In the genomic region with DNA sequence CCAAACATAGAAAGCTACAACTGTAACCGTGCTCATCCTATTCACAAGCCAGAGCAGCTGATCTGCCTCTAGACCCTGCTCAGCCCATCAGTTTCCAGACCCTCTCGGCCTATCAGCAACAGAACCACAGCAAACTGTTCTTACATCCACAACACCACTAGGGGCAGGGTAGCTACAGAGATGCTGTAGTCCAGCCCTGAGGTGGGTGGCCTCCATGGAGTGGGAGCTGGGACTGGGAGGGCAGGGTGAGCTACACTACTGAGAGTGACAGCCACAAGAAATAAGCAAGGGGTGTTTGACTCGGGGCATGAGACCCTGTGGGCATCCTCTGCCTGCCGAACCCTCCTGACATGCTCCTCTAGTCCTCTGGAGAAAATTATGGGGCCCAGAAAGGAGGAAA, we compare ENCODE assay signal across 8 mouse cellular contexts. TPM values are rescaled to one million over a fixed set of nuclear protein-coding genes. Genes with fewer than 3 reads are reported as not detected.
DNase-seq lines count a peak whose midpoint lies in the region; ATAC-seq and TF ChIP-seq lines count a peak whose summit lies in the region.

No protein-coding gene starts in this region.

- WGBS in cerebellum, adult 2 months, result 55% methylated on average over 4 of the region's 4 CpGs
- WGBS in embryonic facial prominence, embryonic 12.5 days, result 66% methylated on average over 4 of the region's 4 CpGs
- WGBS in lung, postnatal 0 days, result 56% methylated on average over 4 of the region's 4 CpGs

- no peaks in the 10 kb centered on the region for H3K27me3 ChIP-seq in cerebellum, adult 2 months (ENCODE audit: control insufficient read depth, insufficient read depth, low read length)
- H3K27me3 ChIP-seq in embryonic facial prominence, embryonic 12.5 days, result no peaks in the 10 kb centered on the region
- no peaks in the 10 kb centered on the region for H3K27me3 ChIP-seq in lung, postnatal 0 days (replicated peaks; ENCODE audit: insufficient read depth, low read length)

- H3K9me3 ChIP-seq in embryonic facial prominence, embryonic 12.5 days, result no peaks in the 10 kb centered on the region
- no peaks in the 10 kb centered on the region for H3K9me3 ChIP-seq in lung, postnatal 0 days (ENCODE audit: low read length)

- H3K9ac ChIP-seq in embryonic facial prominence, embryonic 12.5 days, result no peak overlapping the region
- H3K9ac ChIP-seq in lung, postnatal 0 days (replicated peaks; ENCODE audit: low read depth), result no peak overlapping the region

- H3K4me1 ChIP-seq in cerebellum, adult 2 months (ENCODE audit: control insufficient read depth, insufficient read depth, low read length), result peaks cover 74% of the 10 kb centered on the region
- peaks cover 36% of the 10 kb centered on the region for H3K4me1 ChIP-seq in embryonic facial prominence, embryonic 12.5 days
- H3K4me1 ChIP-seq in lung, postnatal 0 days (ENCODE audit: insufficient read depth, low read depth, low read length), result peaks cover 5% of the 10 kb centered on the region; the same call in 1 of the 2 replicates

- H3K4me2 ChIP-seq in embryonic facial prominence, embryonic 12.5 days (replicated peaks), result no peak overlapping the region
- H3K4me2 ChIP-seq in lung, postnatal 0 days (replicated peaks; ENCODE audit: low read depth, low read length), result no peak overlapping the region

- H3K36me3 ChIP-seq in embryonic facial prominence, embryonic 12.5 days, result no peaks in the 10 kb centered on the region
- no peaks in the 10 kb centered on the region for H3K36me3 ChIP-seq in lung, postnatal 0 days (ENCODE audit: insufficient read depth, low read length)

- no peak for TF ChIP-seq POLR2A in cerebellum, adult 2 months (IDR thresholded peaks at IDR 0.05; ENCODE audit: borderline replicate concordance, insufficient read depth, low read length)

- ATAC-seq in cerebellum, adult (ENCODE audit: insufficient number of reproducible peaks, low FRiP score, low TSS enrichment), result no peak
- no peak for ATAC-seq in embryonic facial prominence, embryonic 12.5 days (ENCODE audit: insufficient number of reproducible peaks, insufficient read depth, low FRiP score, low TSS enrichment)
- peak; percentile 64 for ATAC-seq in lung, postnatal 0 days

- peak; percentile 44; the same call in 1 of the 2 replicates for TF ChIP-seq CTCF in cerebellum, adult 2 months (IDR thresholded peaks at IDR 0.05; ENCODE audit: borderline replicate concordance, insufficient read depth, low read depth, low read length)
- TF ChIP-seq CTCF in layer of hippocampus, adult 2 months (conservative IDR thresholded peaks at IDR 0.05), result peak; percentile 63
- TF ChIP-seq CTCF in lung, postnatal 0 days (IDR thresholded peaks at IDR 0.05), result peak; percentile 77

- no peak overlapping the region for H3K27ac ChIP-seq in cerebellum, adult 2 months (ENCODE audit: insufficient read depth, low read length)
- peak overlapping the region; percentile 36; the same call in 1 of the 2 replicates for H3K27ac ChIP-seq in layer of hippocampus, adult 2 months
- peak overlapping the region; percentile 61; the same call in 1 of the 2 replicates for H3K27ac ChIP-seq in embryonic facial prominence, embryonic 12.5 days
- peak overlapping the region; percentile 86 for H3K27ac ChIP-seq in lung, postnatal 0 days (ENCODE audit: low read length)

- no peak for TF ChIP-seq EP300 in lung, postnatal 0 days (IDR thresholded peaks at IDR 0.05)

- H3K4me3 ChIP-seq in cerebellum, adult 2 months (replicated peaks; ENCODE audit: insufficient read depth, low read depth, low read length), result no peak overlapping the region
- H3K4me3 ChIP-seq in layer of hippocampus, adult 2 months, result no peak overlapping the region
- H3K4me3 ChIP-seq in embryonic facial prominence, embryonic 12.5 days, result no peak overlapping the region
- no peak overlapping the region for H3K4me3 ChIP-seq in lung, postnatal 0 days (ENCODE audit: low read depth, low read length)

- no peak for DNase-seq in cerebellum, adult 2 months
- no peak for DNase-seq in layer of hippocampus, adult 2 months (ENCODE audit: low spot score in 2 of 2)
- DNase-seq in layer of hippocampus, adult 18-20 months (ENCODE audit: low spot score in 2 of 2), result no peak
- DNase-seq in lung, postnatal 0 days (ENCODE audit: low spot score), result peak; percentile 57
- no peak for DNase-seq in frontal cortex, postnatal 10 days (ENCODE audit: low spot score in 2 of 2)
- DNase-seq in frontal cortex, postnatal 36 days (ENCODE audit: low spot score in 2 of 2), result no peak

RNA-seq across cellular contexts. Expression of a gene that starts 9.5 kb away (rescaled TPM):
- polyA plus RNA-seq in cerebellum, adult 2 months (2012; rRNA removed), result 94.9 and 107 TPM in 2 replicates
- 10 to 100 TPM; 62.8 to 63.4 TPM for total RNA-seq in layer of hippocampus, adult 2 months (2021)
- total RNA-seq in layer of hippocampus, adult 18-20 months (2021), result 10 to 100 TPM; 65.7 to 67.1 TPM
- polyA plus RNA-seq in embryonic facial prominence, embryonic 12.5 days (2016; fragmentation: Nextera tagmentation; extraction: Ambion mirVana), result 26.1 and 26.3 TPM in 2 replicates
- polyA plus RNA-seq in lung, postnatal 0 days (2015; fragmentation: Nextera tagmentation; extraction: Ambion mirVana), result 28.5 and 28.6 TPM in 2 replicates

RNA-seq across cellular contexts. Expression of a gene that starts 37.8 kb away (rescaled TPM):
- polyA plus RNA-seq in cerebellum, adult 2 months (2012; rRNA removed), result 1.7 and 3.0 TPM in 2 replicates
- total RNA-seq in layer of hippocampus, adult 2 months (2021), result 1 to 10 TPM; 3.1 to 3.2 TPM
- 1 to 10 TPM; 1.9 to 3.4 TPM for total RNA-seq in layer of hippocampus, adult 18-20 months (2021)
- polyA plus RNA-seq in embryonic facial prominence, embryonic 12.5 days (2016; fragmentation: Nextera tagmentation; extraction: Ambion mirVana), result 0.25 and 0.35 TPM in 2 replicates
- polyA plus RNA-seq in lung, postnatal 0 days (2015; fragmentation: Nextera tagmentation; extraction: Ambion mirVana), result 0.81 and 1.1 TPM in 2 replicates
